Mouse (Mus musculus): Measurements from ENCODE around the gene Gm21650. TPM values are rescaled to one million over a fixed set of nuclear protein-coding genes. Genes with fewer than 3 reads are reported as not detected.
"Not testable (repeated sequence)": the region's sequence is repeated elsewhere in the genome, so short reads cannot be mapped to it uniquely, and the experiment has no call there.

The Gm21650 gene
- not detected in 2 replicates for polyA plus RNA-seq (2015; fragmentation: Nextera tagmentation; extraction: Ambion mirVana)

DNA sequence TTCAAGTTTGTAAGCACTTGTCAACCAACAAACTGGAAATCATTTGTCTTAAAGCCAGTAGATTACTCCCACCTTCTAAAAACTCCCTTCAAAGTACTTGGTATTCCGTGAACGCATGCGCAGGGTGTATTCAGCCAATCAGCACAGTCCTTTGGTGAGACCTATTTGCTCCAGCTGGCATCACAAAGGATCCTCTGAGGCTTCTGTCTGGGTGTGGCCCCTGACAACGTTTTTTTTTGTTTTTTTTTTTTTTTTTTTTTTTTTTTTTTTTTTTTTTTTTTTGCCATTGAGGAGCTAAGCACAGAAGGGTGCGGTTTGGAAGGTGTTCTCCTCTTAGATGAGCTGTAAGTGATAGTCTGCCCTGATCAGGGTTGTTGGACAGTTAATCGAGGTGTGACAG is at the start of gene Gm21650:
Gene Gm21650 (plus strand): TSS at position 301 of the 400 bp plus-strand sequence.
- not testable (repeated sequence) for ATAC-seq (ENCODE audit: extremely low read depth, insufficient number of reproducible peaks, low FRiP score, low TSS enrichment); H3K27me3 ChIP-seq (replicated peaks); H3K4me2 ChIP-seq; H3K9me3 ChIP-seq; H3K4me1 ChIP-seq; H3K4me3 ChIP-seq; H3K36me3 ChIP-seq; H3K27ac ChIP-seq (replicated peaks); H3K9ac ChIP-seq
- no CpG with 5 or more reads among the region's 6 CpGs for WGBS

Measured in heart, embryonic 13.5 days (tissue).